Mouse (Mus musculus) midbrain, postnatal 0 days (tissue): ENCODE measurements at regions not wholly inside any gene's neighbourhood (a gene's known extent, or its start where the extent isn't known, plus 50 kb on each side); places are given as distances from the start of the nearest gene placed in this dataset.

Experiments
- ATAC-seq: fragments of 200-750 bp; cut with Nextera tagmentation; 2 replicates; pipeline ENCODE4 v1.8.0; 2017; ENCODE audit warnings: moderate number of reproducible peaks, mild to moderate bottlenecking, moderate TSS enrichment, moderate library complexity; ENCODE audit not compliant: low FRiP score
- DNase-seq: peaks from one replicate; pipeline ENCODE4 v3.0.0-alpha.2; 2015; ENCODE audit warnings: low spot score
- H3K27ac ChIP-seq: fragments of 300-500 bp; sonication (generic); 2 replicates; pipeline ENCODE4 v1.5.1; 2014; ENCODE audit warnings: low read depth, mild to moderate bottlenecking, low read length, mixed read lengths
- H3K27me3 ChIP-seq: fragments of 300-500 bp; sonication (generic); 2 replicates; pipeline ENCODE4 v1.6.1; 2014; ENCODE audit warnings: low read length, control low read depth, mixed read lengths; ENCODE audit not compliant: insufficient read depth
- H3K36me3 ChIP-seq: fragments of 300-500 bp; sonication (generic); 2 replicates; pipeline ENCODE4 v1.6.1; 2014; ENCODE audit warnings: low read length, control low read depth, mixed read lengths; ENCODE audit not compliant: insufficient read depth
- H3K4me1 ChIP-seq: fragments of 300-500 bp; sonication (generic); 2 replicates; pipeline ENCODE4 v1.6.1; 2014; ENCODE audit warnings: mild to moderate bottlenecking, control low read depth, antibody characterized with exemption, low read length, mixed read lengths; ENCODE audit not compliant: insufficient read depth
- H3K4me2 ChIP-seq: fragments of 300-500 bp; sonication (generic); 2 replicates; pipeline ENCODE4 v1.6.1; 2014; ENCODE audit warnings: low read depth, mild to moderate bottlenecking, low read length, mixed read lengths; ENCODE audit not compliant: poor library complexity, severe bottlenecking
- H3K4me3 ChIP-seq: fragments of 300-500 bp; sonication (generic); 2 replicates; pipeline ENCODE4 v1.5.1; 2014; ENCODE audit warnings: low read depth, mild to moderate bottlenecking, low read length, moderate library complexity
- H3K9ac ChIP-seq: fragments of 300-500 bp; sonication (generic); replicated peaks from 2 replicates; pipeline ENCODE4 v1.6.1; 2014; ENCODE audit warnings: mild to moderate bottlenecking, low read length, moderate library complexity, mixed read lengths; ENCODE audit not compliant: poor library complexity, severe bottlenecking
- H3K9me3 ChIP-seq: fragments of 300-500 bp; sonication (generic); 2 replicates; pipeline ENCODE4 v1.6.1; 2016; ENCODE audit warnings: low read length, control low read depth
- CTCF ChIP-seq: IDR thresholded peaks from 2 replicates; pipeline ENCODE4 v1.5.1; 2016; ENCODE audit warnings: antibody characterized with exemption, mild to moderate bottlenecking
- WGBS: fragments of 180-500 bp; shearing (Covaris S2); extraction: QIAGEN DNeasy Blood & Tissue Kit; methylation state at CpG from one replicate; pipeline ENCODE4 v1.1.7; 2014; 5-methylcytosine and 5-hydroxymethylcytosine counted together

DNA sequence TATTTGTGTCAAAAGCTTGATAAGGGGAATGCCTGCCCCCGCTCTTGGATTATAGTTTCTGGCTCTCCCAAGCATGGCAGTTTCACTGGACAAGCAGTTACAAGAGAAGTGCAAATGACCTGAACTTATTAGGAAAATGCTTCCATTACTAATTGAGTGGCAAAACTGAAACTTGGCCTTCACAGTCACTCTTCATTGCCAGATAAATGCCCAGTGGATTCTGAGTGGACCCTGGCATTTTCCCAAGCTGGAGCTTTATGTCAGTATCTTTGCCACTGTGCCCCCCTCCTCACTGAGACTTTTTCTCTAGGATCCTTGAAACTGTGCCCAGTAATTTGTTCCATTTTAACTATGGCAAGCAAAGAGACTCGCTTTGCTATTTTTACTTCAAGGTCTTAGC lies 279.1 kb downstream of the Inhba start:
- Histone ChIP-seq H3K27me3 (no peaks in the 10 kb centered on the region), H3K36me3 (no peaks in the 10 kb centered on the region), H3K9ac (no peak overlapping the region), H3K9me3 (no peaks in the 10 kb centered on the region), H3K4me3 (no peak overlapping the region), H3K27ac (no peak overlapping the region), H3K4me2 (no peak overlapping the region), H3K4me1 (no peaks in the 10 kb centered on the region)
- ATAC-seq = no peak; the same call in 1 of the 2 replicates
- no peak for TF ChIP-seq CTCF
- 73% methylated on average over 2 of the region's 2 CpGs for WGBS
- peak; percentile 77 for DNase-seq

DNA sequence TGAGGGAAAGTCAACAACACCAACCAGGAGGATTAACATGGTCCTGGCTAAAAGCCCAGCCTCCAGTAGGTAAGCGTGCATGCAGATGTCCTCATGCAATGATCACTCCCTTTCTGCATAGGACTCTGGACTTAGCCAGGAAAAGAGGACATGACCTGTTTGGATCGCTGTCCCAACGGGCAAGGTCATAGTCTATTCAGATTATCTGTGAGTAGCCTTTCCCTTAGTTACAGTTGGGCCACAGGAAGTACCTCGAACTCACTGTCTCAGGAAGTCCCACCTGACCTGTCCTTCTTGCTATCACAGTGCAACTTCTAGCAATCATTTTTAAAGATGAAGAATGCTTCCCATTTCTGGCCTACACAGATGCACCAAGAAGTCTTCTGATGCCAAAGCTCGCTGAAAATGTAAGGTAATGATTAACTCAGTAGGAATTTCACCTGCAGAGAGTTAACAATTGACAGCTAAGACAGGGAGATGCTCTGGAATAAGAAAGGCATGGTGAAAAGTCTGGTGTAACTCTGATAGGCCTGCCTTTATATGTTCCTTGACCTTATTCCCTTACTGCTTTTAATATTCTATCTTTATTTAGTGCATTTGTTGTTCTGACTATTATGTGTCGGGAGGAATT lies 280.1 kb downstream of the Inhba start:
- TF ChIP-seq CTCF = no peak
- WGBS = 88% methylated on average over 6 of the region's 6 CpGs
- H3K36me3 ChIP-seq = no peaks in the 10 kb centered on the region
- H3K27ac ChIP-seq = no peak overlapping the region
- H3K9me3 ChIP-seq = no peaks in the 10 kb centered on the region
- H3K4me2 ChIP-seq = no peak overlapping the region
- no peak overlapping the region for H3K9ac ChIP-seq
- H3K4me3 ChIP-seq = no peak overlapping the region
- H3K4me1 ChIP-seq = no peaks in the 10 kb centered on the region
- H3K27me3 ChIP-seq = no peaks in the 10 kb centered on the region
- DNase-seq (no peak), ATAC-seq (no peak)

DNA sequence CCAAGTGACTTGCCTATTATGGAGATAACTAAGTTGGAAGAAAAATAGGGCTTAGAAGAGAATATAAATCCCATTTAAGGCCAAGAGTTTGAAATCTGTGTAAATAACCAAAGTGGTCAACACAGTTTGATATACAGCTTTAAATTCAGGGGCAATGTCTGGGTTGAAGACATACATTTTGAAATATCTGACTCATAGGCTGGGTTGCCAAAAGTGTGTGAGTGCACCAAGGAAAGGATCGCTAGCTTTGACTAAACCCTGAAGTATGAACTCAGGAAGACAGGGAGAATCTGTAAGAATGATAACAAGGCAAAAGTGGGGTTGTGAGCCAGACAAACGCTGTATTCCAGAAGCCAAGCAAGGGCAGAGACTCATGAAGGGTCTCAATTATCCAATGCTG lies 288.1 kb downstream of the Inhba start:
- Histone ChIP-seq H3K9ac (no peak overlapping the region), H3K4me2 (no peak overlapping the region), H3K36me3 (no peaks in the 10 kb centered on the region), H3K27me3 (no peaks in the 10 kb centered on the region), H3K9me3 (no peaks in the 10 kb centered on the region), H3K4me1 (no peaks in the 10 kb centered on the region), H3K27ac (no peak overlapping the region), H3K4me3 (no peak overlapping the region)
- no peak for ATAC-seq
- no peak for DNase-seq
- 79% methylated on average over 2 of the region's 2 CpGs for WGBS
- TF ChIP-seq CTCF = no peak

DNA sequence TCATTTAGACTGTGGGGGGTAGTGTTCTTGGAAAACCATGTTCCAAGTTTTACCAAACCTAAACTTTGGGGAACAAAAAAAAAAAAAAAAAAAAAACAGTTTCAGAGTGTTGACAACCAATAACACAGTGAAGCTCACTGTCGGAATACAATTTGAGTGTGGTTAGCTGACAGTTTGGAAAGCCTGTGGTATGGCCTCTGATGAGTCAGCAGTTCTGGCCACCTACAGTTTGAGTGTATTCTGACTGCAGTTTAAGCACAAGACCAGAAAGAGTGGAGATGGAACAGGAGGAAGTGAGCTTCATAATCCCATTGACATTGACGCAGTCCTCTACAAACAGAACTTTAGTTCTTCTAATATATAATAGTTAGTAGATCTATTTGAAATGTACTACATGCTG lies 303.0 kb downstream of the Inhba start:
- no peaks in the 10 kb centered on the region for H3K4me1 ChIP-seq
- no peaks in the 10 kb centered on the region for H3K9me3 ChIP-seq
- H3K36me3 ChIP-seq = no peaks in the 10 kb centered on the region
- no peak overlapping the region for H3K4me3 ChIP-seq
- no peaks in the 10 kb centered on the region for H3K27me3 ChIP-seq
- TF ChIP-seq CTCF = no peak
- no peak overlapping the region for H3K9ac ChIP-seq
- ATAC-seq (no peak), DNase-seq (no peak)
- no peak overlapping the region for H3K4me2 ChIP-seq
- no peak overlapping the region for H3K27ac ChIP-seq
- 85% methylated on average over 2 of the region's 2 CpGs for WGBS

DNA sequence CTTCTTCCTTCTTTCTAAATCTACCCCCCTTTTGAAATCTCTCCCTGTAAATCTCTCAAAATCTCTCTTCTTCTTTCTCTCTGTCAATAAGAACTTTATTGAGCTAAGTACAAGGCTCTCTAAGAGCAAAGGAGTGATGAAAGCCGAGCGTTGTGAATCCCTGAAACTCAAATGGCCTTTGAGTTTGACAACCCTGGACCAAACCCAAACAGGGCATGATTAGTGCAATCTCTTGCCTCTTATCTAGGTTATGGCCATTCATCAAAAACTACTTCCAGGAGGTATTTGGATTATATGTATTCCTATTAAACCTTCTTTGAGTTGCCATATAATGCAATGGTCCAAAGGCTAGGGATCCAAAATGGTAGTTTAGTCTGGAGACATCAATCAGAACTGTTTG lies 304.0 kb downstream of the Inhba start:
- Histone ChIP-seq H3K4me2 (no peak overlapping the region), H3K9me3 (no peaks in the 10 kb centered on the region), H3K4me1 (no peaks in the 10 kb centered on the region), H3K27me3 (no peaks in the 10 kb centered on the region), H3K9ac (no peak overlapping the region), H3K27ac (no peak overlapping the region), H3K36me3 (no peaks in the 10 kb centered on the region), H3K4me3 (no peak overlapping the region)
- ATAC-seq = no peak
- 87% methylated on average over 2 of the region's 2 CpGs for WGBS
- no peak for DNase-seq
- TF ChIP-seq CTCF = no peak

DNA sequence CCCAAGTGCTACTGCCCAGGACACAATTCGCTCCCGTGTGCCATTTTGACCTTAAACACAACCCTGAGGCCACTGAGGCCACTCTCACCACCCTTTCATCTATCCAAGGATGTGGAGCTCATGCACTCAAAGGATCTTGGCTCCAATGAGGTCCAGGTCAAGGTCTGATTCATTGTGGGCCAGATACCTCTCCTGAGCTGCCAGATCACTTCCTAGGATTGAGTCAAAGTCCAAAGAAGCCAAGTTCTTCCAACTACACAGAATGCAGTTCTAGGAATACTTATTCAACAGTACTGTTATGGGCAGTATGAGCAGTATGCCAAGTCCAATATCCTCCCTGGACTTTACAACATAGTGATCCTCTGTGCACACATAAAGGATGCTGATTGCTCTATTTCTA lies 304.9 kb downstream of the Inhba start:
- ATAC-seq = no peak
- 86% methylated on average over 2 of the region's 2 CpGs for WGBS
- no peak for TF ChIP-seq CTCF

More for the DNA sequence above, 304.9 kb downstream of the Inhba start:
- Histone ChIP-seq H3K4me2 (no peak overlapping the region), H3K27me3 (no peaks in the 10 kb centered on the region), H3K27ac (no peak overlapping the region), H3K9me3 (no peaks in the 10 kb centered on the region), H3K36me3 (no peaks in the 10 kb centered on the region), H3K9ac (no peak overlapping the region), H3K4me1 (no peaks in the 10 kb centered on the region), H3K4me3 (no peak overlapping the region)
- DNase-seq = no peak
